Mouse (Mus musculus) limb, embryonic 10.5 days (tissue): ENCODE results near the gene Zfp719. TPM values are rescaled to one million over a fixed set of nuclear protein-coding genes. Genes with fewer than 3 reads are reported as not detected.

ENCODE experiments used
- DNase-seq: peaks from one replicate; pipeline ENCODE4 v3.0.0-alpha.2; 2017; ENCODE audit warnings: low spot score
- H3K27ac ChIP-seq: fragments of 300-500 bp; sonication (generic); 2 replicates; pipeline ENCODE4 v1.5.1; 2016; ENCODE audit warnings: mild to moderate bottlenecking
- H3K27me3 ChIP-seq: fragments of 300-500 bp; sonication (generic); 2 replicates; pipeline ENCODE4 v1.6.1; 2016; ENCODE audit warnings: low read depth, mild to moderate bottlenecking; ENCODE audit not compliant: poor library complexity, severe bottlenecking
- H3K36me3 ChIP-seq: fragments of 300-500 bp; sonication (generic); 2 replicates; pipeline ENCODE4 v1.6.1; 2016; ENCODE audit warnings: mild to moderate bottlenecking, moderate library complexity
- H3K4me1 ChIP-seq: fragments of 300-500 bp; sonication (generic); 2 replicates; pipeline ENCODE4 v1.6.1; 2016
- H3K4me3 ChIP-seq: fragments of 300-500 bp; sonication (generic); 2 replicates; pipeline ENCODE4 v1.5.1; 2016; ENCODE audit warnings: mild to moderate bottlenecking, moderate library complexity
- H3K9me3 ChIP-seq: fragments of 300-500 bp; sonication (generic); replicated peaks from 2 replicates; pipeline ENCODE4 v1.6.1; 2016; ENCODE audit warnings: mild to moderate bottlenecking
- WGBS: fragments of 180-500 bp; shearing (Covaris S2); methylation state at CpG from one replicate; pipeline ENCODE4 v1.1.7; 2016; 5-methylcytosine and 5-hydroxymethylcytosine counted together
- polyA plus RNA-seq: library from polyadenylated mRNA; unstranded; fragments of >200 nt; fragmentation: Nextera tagmentation; extraction: Ambion mirVana; gene quantifications from 2 replicates; pipeline ENCODE4 v1.2.1, GENCODE M21; 2016

Gene Zfp719
- 13.3 and 15.4 TPM in 2 replicates for polyA plus RNA-seq

DNA sequence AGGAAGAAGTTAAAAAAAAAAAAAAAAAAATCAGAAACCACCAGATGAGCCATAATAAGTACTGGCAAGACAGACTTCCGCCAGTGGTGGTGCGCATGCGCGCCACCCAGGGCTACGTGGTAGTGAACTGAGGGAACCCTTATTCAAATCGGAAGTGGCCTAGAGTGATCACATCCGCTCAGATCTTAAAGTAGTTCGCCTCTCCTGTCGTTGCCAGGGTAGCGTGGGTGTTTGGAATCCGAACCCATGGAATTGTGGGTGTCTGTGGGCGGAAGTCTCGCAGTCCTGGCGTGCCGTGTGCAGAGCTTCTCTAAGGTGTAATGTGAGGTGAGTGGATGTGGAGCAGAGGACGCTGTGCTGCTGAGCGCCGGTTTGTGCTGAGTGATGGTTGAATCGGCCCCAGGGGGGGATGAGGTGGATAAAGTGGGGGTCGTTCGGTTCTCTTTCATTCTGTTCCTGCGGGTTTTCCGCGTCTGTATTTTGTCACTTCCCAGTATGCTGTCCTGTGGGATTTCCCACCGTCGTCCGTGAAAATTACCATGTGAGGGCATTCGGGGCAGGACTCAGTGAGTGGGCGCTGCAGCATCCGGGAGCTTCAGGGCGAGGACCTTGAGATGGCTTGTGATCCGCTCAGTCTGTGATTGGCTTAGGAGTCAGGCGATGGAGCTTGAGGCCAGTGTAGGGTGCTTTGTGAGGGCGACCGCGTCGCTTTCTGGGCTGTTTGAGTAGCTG is at the start of gene Zfp719:
TSS of gene Zfp719 (plus strand) at position 171 of the 732 bp plus-strand sequence.
- peaks cover 34% of the 10 kb centered on the region for H3K36me3 ChIP-seq
- no peaks in the 10 kb centered on the region for H3K27me3 ChIP-seq
- H3K27ac ChIP-seq, result peak within 1 kb of the TSS; percentile 89
- peak; percentile 89 for DNase-seq
- WGBS, result under 1% methylated on average over 37 of the region's 37 CpGs
- H3K9me3 ChIP-seq, result no peaks in the 10 kb centered on the region
- peak within 1 kb of the TSS; percentile 73 for H3K4me3 ChIP-seq
- peaks cover 12% of the 10 kb centered on the region for H3K4me1 ChIP-seq

DNA sequence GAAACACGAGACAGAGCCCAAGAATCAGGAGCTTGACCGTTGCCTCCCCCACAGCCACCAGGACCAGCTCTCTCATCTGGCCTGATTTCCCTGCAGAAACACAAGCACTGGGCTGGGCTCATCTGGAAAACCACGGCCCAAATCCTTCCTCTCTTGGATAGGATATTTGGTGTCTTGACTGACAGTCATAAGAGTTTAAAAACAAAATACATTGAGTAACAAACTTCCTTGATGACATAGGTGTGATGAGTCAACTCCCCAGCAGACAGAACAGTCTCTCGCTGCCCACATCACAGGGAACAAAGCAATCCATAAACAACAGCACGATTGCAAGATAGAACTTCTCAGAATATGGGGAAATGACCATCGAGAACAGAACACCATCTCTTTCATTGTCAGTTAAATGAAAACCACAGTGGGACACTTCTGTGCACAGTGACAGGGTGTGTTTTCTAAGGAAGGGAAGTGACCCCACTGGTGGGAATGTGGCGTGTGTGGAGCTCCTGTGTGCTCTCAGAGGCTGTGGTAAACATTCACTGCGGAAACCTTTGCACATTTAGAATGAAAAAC is 49.1 kb upstream of the Zfp719 start:
- Histone ChIP-seq H3K36me3 (no peaks in the 10 kb centered on the region), H3K27ac (no peak overlapping the region), H3K9me3 (no peaks in the 10 kb centered on the region), H3K4me3 (no peak overlapping the region), H3K27me3 (no peaks in the 10 kb centered on the region), H3K4me1 (no peaks in the 10 kb centered on the region)
- WGBS, result 79% methylated on average over 8 of the region's 8 CpGs
- DNase-seq, result no peak

DNA sequence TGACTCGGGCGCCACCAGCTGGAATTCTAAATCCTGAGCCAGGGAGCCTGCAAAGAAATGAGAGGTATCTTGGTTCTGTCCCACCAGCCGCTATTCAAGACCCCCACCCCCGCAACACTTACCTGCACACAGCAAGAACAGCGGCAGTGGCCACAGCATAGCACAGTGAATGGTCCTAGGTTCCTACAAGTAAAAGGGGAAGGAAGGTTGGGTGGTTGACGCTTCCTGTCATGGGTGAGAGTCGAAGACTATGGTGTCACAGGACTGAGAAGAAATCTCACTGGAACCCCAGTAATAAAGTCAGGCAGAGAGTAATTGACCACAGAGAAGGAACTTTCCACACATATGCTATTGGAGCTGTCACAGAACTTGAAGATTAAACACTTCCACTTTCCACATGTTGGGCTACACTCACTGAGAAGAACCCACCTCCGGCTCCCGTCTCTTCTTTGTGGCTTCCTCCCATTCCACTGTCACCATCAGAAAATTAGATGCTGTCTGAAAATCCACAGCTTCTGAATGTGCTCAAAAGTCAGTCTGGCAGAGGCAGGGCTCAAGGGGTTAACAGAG is 46.4 kb upstream of the Zfp719 start:
- DNase-seq, result no peak

DNA sequence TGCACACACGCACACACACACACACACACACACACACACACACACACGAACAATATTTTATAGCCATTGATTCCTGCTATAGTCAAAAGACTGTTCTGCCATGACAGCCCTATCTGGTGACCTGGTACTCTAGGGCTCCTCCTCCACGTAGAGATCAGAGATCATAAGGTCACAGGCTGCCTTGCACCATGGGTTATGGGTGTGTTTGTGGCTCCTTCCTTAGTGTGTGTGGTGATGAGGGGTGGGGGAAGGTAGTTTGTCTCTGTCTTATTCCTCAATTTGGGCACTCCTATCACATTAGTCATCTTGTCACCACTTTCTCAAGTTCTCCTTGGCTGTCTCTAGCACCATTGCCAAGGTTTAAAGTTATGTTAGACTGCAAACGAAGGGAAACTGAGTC is 40.9 kb upstream of the Zfp719 start:
- no peak for DNase-seq
- no peak overlapping the region for H3K27ac ChIP-seq
- WGBS, result 74% methylated on average over 4 of the region's 4 CpGs
- no peaks in the 10 kb centered on the region for H3K36me3 ChIP-seq
- H3K4me1 ChIP-seq, result no peaks in the 10 kb centered on the region
- H3K4me3 ChIP-seq, result no peak overlapping the region
- no peaks in the 10 kb centered on the region for H3K27me3 ChIP-seq
- no peaks in the 10 kb centered on the region for H3K9me3 ChIP-seq

More for the DNA sequence above, 46.4 kb upstream of the Zfp719 start:
- no peaks in the 10 kb centered on the region for H3K27me3 ChIP-seq
- H3K36me3 ChIP-seq, result no peaks in the 10 kb centered on the region
- 80% methylated on average over 9 of the region's 9 CpGs for WGBS
- H3K9me3 ChIP-seq, result no peaks in the 10 kb centered on the region
- H3K27ac ChIP-seq, result no peak overlapping the region
- no peak overlapping the region for H3K4me3 ChIP-seq
- no peaks in the 10 kb centered on the region for H3K4me1 ChIP-seq

DNA sequence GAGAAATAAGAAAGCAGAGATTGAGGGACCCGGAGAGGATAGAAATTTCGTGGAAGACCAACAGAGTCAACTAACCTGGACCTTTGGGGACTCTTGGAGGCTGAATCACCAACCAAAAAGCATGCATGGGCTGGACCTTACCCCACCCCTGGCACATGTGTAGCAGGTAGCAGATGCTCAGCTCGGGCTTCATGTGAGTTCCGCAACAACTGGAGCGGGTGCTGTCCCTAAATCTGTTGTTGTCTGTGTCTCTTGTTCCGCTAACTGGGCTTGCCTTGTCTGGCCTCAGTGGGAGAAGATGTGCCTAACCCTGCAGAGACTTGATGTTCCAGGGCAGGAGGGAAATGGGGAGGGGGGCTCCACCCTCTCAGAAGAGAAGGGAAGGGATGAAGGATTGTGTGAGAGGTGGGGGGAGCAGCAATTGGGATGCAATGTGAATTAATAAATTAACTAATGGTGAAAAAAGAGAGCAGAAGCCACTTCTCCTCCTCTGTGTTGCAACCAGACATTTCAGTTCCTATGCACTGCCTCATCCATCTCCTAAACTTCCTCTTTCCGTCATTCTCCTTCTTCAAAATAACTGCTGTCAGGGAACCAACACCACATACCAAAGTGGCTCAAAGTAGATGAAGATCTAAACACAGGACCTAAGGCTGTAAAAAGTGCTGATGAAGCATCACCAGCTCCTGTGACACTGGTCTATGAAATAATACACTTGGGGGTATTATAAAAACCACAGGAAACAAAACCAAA is 35.0 kb upstream of the Zfp719 start, which contains the start of gene Cd33:
TSS of gene Cd33 (minus strand) at position 204 of the 753 bp plus-strand sequence.
- Histone ChIP-seq H3K4me1 (no peaks in the 10 kb centered on the region), H3K4me3 (no peak within 1 kb of the TSS), H3K27ac (no peak within 1 kb of the TSS), H3K36me3 (no peaks in the 10 kb centered on the region), H3K9me3 (no peaks in the 10 kb centered on the region), H3K27me3 (no peaks in the 10 kb centered on the region)
- 85% methylated on average over 7 of the region's 7 CpGs for WGBS
- no peak for DNase-seq

DNA sequence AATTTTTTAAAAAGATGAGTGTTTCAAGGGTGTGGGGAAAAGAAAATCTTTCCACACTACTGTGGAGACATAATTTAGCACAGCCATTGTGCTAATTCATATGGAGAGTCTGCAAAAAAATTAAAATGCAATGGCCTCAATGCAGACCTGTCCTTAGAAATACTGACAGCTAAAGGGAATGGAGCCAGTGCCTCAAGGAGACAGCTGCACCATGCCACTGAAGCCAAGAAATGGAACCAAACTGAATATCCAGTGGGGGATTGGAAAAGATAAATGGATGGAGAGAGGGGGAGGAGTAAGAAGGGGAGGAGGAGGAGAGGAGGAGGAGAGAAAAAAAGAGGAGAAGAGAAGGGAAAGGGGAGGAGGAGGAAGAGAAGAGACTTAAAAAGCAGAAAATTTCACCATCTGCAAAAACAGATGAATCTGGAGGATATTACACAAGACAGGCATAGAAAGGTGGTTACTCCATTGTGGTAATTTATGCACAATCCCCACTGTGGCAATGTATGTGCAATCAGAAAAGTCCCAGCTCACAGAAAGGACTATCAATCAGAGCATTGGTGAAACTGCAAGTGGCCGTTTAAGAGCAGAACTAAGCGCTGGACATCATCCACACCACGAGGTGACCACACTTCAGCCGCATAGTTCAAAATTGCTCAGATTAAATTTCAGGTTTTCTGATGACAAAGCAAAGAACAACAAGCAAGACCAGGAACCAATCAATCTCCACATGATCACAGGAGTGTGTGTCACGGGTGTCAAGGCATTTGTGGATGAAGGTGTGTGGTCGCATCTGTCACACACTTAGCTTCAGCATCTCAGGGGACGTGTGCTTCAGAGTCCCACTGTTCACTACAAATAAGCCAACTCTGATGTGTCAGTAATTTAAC is 33.5 kb upstream of the Zfp719 start:
- Histone ChIP-seq H3K36me3 (no peaks in the 10 kb centered on the region), H3K27ac (no peak overlapping the region), H3K4me3 (no peak overlapping the region), H3K27me3 (no peaks in the 10 kb centered on the region), H3K4me1 (no peaks in the 10 kb centered on the region), H3K9me3 (no peaks in the 10 kb centered on the region)
- DNase-seq, result no peak
- 64% methylated on average over 7 of the region's 7 CpGs for WGBS

DNA sequence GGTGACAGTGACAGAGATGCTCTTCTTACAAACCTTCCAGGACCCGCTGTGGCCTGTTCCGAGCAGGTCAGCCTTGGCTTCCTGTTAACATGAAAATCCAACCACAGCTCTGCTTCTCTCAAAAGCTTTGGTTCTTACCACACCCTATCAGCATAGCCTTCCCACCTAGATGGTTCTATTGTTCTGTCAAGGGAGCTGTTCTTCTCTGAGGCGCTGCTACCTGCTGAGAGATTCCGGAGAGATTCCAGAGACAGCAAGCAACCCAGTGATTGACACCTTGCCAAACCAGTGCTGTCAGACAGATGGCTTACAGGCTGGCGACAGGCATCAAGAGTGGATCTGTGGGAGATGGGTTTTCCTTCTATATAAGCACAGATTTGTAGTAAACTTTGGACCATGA is 31.7 kb upstream of the Zfp719 start:
- DNase-seq, result no peak
- no peaks in the 10 kb centered on the region for H3K4me1 ChIP-seq
- no peaks in the 10 kb centered on the region for H3K27me3 ChIP-seq
- H3K27ac ChIP-seq, result no peak overlapping the region
- H3K9me3 ChIP-seq, result no peaks in the 10 kb centered on the region
- no peaks in the 10 kb centered on the region for H3K36me3 ChIP-seq
- 33% methylated on average over 5 of the region's 5 CpGs for WGBS
- no peak overlapping the region for H3K4me3 ChIP-seq

DNA sequence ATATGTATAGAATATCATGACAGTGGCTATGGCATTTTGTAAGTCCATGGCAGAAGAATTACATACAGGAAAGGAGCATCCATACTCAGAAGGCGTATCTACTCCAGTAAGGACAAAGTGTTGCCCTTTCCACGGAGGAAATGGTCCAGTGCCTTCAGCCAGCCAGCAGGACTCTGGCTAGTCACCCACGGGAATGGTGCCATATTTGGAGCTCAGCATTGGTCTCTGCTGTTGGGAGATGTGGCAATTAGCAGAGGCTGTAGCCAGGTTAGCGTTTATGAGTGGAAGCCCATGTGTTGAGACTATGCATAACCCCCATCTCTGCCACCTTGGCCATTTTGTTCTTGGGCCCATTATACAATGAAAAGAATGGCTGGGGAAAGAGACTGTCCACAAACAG is 31.2 kb upstream of the Zfp719 start:
- Histone ChIP-seq H3K9me3 (no peaks in the 10 kb centered on the region), H3K4me3 (no peak overlapping the region), H3K27ac (no peak overlapping the region), H3K36me3 (no peaks in the 10 kb centered on the region), H3K4me1 (no peaks in the 10 kb centered on the region), H3K27me3 (no peaks in the 10 kb centered on the region)
- DNase-seq, result no peak
- 82% methylated on average over 4 of the region's 4 CpGs for WGBS

DNA sequence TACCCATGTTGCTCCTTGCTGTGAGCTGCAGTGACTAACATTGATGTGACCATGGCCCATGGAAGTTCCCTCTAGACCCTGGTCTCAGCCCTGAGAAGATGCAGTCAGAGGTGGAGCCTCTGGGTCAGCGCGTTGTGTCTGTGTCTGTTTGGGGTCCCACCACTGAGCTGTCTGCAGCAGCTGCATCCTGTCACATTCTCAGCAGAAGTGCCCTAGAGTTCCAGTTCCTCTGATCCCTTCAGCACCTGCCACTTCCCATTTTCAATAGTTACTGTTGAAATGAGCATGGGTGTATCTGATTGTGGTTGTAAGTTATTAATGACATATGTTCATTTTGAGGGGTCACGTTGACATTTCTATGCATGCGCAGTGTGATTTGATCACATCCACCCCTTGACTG is 26.3 kb upstream of the Zfp719 start:
- Histone ChIP-seq H3K4me3 (no peak overlapping the region), H3K4me1 (no peaks in the 10 kb centered on the region), H3K27me3 (no peaks in the 10 kb centered on the region), H3K36me3 (no peaks in the 10 kb centered on the region), H3K9me3 (no peaks in the 10 kb centered on the region), H3K27ac (no peak overlapping the region)
- WGBS, result 89% methylated on average over 4 of the region's 4 CpGs
- DNase-seq, result no peak

DNA sequence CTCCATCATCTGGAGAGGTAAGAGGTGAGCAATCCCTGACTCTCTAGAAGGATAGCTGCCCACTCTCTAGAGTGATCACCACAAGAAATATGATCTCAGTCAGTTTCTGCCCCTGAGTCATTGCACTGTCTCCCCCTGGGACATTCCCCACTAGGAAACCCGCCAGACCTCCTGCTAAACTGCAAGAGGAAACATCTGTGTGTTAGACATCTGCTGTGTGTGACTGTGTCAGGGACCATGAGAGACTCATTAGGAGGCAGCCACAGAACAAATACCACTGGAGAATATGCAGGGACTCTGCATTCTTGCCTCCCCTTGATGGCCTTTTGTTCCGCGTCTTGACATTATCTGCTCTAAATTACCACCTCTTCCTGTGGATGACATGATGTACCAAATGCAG is 24.9 kb upstream of the Zfp719 start:
- WGBS, result 57% methylated on average over 3 of the region's 3 CpGs

DNA sequence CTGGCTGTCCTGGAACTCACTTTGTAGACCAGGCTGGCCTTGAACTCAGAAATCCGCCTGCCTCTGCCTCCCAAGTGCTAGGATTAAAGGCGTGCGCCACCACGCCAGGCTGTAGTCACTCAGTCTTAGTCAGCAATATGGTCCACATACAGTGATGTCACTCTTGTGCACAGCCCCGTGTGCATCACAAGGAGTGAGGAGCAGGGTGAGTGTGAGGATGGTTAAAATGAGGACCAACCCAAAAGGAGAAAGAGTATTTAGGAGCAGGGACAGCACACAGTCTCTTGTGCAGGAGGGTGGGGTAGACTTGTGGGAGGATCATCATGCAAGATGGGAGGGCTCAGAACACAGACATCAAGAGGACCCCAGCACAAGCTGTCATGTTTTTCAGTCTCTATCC is 24.1 kb upstream of the Zfp719 start:
- no peaks in the 10 kb centered on the region for H3K4me1 ChIP-seq
- no peaks in the 10 kb centered on the region for H3K9me3 ChIP-seq
- H3K4me3 ChIP-seq, result no peak overlapping the region
- H3K27me3 ChIP-seq, result no peaks in the 10 kb centered on the region
- no peak for DNase-seq
- no peak overlapping the region for H3K27ac ChIP-seq
- 89% methylated on average over 5 of the region's 5 CpGs for whole genome bisulfite sequencing
- no peaks in the 10 kb centered on the region for H3K36me3 ChIP-seq

More for the DNA sequence above, 24.9 kb upstream of the Zfp719 start:
- Histone ChIP-seq H3K4me3 (no peak overlapping the region), H3K9me3 (no peaks in the 10 kb centered on the region), H3K4me1 (no peaks in the 10 kb centered on the region), H3K27ac (no peak overlapping the region), H3K36me3 (no peaks in the 10 kb centered on the region), H3K27me3 (no peaks in the 10 kb centered on the region)
- DNase-seq, result no peak

DNA sequence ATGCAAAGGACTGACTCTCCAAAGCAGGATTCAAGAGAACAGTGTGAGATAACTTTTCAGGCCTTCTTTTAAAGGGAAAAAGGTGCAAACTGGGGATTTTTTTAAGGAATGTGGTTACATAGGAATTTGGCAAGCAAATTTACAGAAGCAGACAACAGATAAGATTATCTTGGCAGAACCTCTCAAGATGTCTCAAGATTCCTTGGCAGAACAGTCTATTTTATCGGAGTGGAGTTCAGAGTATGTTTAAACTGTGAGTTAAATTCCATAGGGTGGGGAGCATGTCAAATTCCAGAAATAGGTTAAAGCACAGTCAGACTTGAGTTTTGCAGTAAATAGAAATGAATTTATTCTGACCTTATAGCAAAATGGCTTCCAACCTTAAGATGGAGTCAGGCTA is 22.5 kb upstream of the Zfp719 start:
- H3K27me3 ChIP-seq, result no peaks in the 10 kb centered on the region
- H3K36me3 ChIP-seq, result no peaks in the 10 kb centered on the region
- H3K4me3 ChIP-seq, result no peak overlapping the region
- H3K9me3 ChIP-seq, result no peaks in the 10 kb centered on the region
- 94% methylated on average over 1 of the region's 1 CpGs for WGBS
- no peaks in the 10 kb centered on the region for H3K4me1 ChIP-seq
- no peak overlapping the region for H3K27ac ChIP-seq
- no peak for DNase-seq
